Mouse (Mus musculus): ENCODE measurements around the gene Sft2d2. TPM values are rescaled to one million over a fixed set of nuclear protein-coding genes. Genes with fewer than 3 reads are reported as not detected.
A peak's percentile ranks its signal among the peaks of the same experiment; 100 is the strongest.

Sft2d2 gene
- total RNA-seq (2021) = 10 to 100 TPM; 14.1 to 14.9 TPM
- polyA plus RNA-seq (2012; rRNA removed) = 19.7 and 33.9 TPM in 2 replicates
- long read RNA-seq, full-length matches to known transcripts = 12 of 18 reads
- long read RNA-seq, partial matches to known transcripts = 1 of 18 reads
- long read RNA-seq, other reads (novel, unspliced or antisense) = 5 of 18 reads

- DNase-seq = peak; percentile 90 to 94
- H3K4me3 ChIP-seq = peak within 1 kb of the TSS; percentile 91
- peaks cover 3% of the 10 kb centered on the region; the same call in 1 of the 2 replicates for H3K36me3 ChIP-seq (ENCODE audit: control insufficient read depth, insufficient read depth, low read length)
- H3K4me1 ChIP-seq (ENCODE audit: control insufficient read depth, insufficient read depth, low read length) = peaks cover 7% of the 10 kb centered on the region
- TF ChIP-seq EP300 (IDR thresholded peaks at IDR 0.05; ENCODE audit: insufficient read depth, low read depth, low read length) (0 out of 2 replicates have a peak, but pooled peaks have one; percentile 29), POLR2A (IDR thresholded peaks at IDR 0.05; ENCODE audit: insufficient read depth, low read depth, low read length) (0 out of 2 replicates have a peak, but pooled peaks have one; percentile 43), CTCF (IDR thresholded peaks at IDR 0.05) (peak; percentile 47)
- H3K27me3 ChIP-seq (ENCODE audit: control insufficient read depth, insufficient read depth, low read length) = no peaks in the 10 kb centered on the region
- H3K9ac ChIP-seq (ENCODE audit: low read depth, low read length) = peak within 1 kb of the TSS; percentile 87
- peaks cover 2% of the 10 kb centered on the region; the same call in 1 of the 2 replicates for H3K79me2 ChIP-seq (replicated peaks; ENCODE audit: control insufficient read depth, insufficient read depth, low read length)
- H3K27ac ChIP-seq = peak within 1 kb of the TSS; percentile 75
- under 1% methylated on average over 69 of the region's 69 CpGs for WGBS
- intact Hi-C loops (cut with DNase I) = loop anchor here (2.0 kb wide), 1 partner anchor 43 kb away; the partner anchor contains the start of gene Tiprl
Measured at GRCm38 (mm10) chr1:165193880-165194661, at the start of gene Sft2d2. TSS of gene Sft2d2 (minus strand) at chr1:165194438.

DNA sequence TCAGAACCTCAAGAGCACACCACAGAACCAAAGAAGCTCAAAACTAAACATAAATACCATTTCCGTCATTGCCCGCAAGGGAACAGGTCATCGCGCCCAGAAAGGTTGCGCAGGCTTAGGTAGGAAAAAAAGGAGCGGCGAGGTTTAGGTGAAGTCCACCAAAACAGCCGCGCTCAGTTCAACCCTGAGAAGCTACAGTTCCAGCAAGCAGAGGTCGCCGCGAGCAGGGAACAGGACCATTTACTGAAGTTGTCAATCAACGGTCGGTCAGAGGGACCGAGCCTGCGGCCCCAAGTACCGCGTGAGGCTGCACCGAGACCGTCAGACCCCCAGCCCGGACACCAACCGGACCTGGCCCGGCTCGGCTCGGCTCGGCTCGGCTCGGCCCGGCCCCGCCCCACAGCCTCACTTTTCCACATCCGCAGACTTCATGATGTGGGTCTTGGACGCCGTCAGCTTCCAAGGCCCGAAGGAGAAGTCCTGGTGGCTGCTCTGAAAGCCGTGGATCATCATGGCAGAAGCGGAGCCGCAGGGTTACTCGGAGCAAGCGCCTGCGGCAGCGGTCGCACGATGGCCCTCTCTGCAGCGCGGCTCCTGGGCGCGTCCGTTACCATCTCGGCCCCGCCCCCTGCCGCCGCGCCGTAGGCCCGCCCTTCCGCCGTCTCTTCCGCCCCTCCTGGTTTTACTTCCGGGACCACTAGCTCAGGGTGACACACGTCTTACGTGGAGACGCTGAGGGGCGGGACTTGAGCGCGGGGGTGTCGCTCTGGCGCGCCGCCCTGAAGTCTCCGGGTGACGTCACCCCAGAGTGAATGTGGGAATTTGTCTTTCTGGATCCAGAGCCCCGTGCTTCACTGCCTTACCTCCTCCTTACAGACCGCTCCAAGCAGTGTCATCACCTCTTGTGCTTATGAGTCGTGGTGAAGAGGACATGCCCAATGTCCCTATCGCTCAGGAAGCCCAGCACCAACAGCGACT is 42.4 kb upstream of the Sft2d2 start, which contains the start of gene Tiprl:
TSS of gene Tiprl (minus strand) at position 676 of the 978 bp plus-strand sequence.
- peak; percentile 82 for TF ChIP-seq POLR2A (IDR thresholded peaks at IDR 0.05; ENCODE audit: insufficient read depth, low read depth, low read length)
- TF ChIP-seq CTCF (IDR thresholded peaks at IDR 0.05) = no peak
- no peak for TF ChIP-seq EP300 (IDR thresholded peaks at IDR 0.05; ENCODE audit: insufficient read depth, low read depth, low read length)
- no peaks in the 10 kb centered on the region; the same call in 1 of the 2 replicates for H3K79me2 ChIP-seq (replicated peaks; ENCODE audit: control insufficient read depth, insufficient read depth, low read length)
- H3K36me3 ChIP-seq (ENCODE audit: control insufficient read depth, insufficient read depth, low read length) = peaks cover 5% of the 10 kb centered on the region; the same call in 1 of the 2 replicates
- peak within 1 kb of the TSS; percentile 88 for H3K9ac ChIP-seq (ENCODE audit: low read depth, low read length)
- peak; percentile 98 for DNase-seq
- intact Hi-C loops (cut with DNase I) = loop anchor here (2.0 to 10.0 kb wide), 4 partner anchors 42 to 1171 kb away; partner anchors contain the start of genes Dcaf6, Mpc2, Pogk and Sft2d2
- peaks cover 2% of the 10 kb centered on the region; the same call in 1 of the 2 replicates for H3K4me1 ChIP-seq (ENCODE audit: control insufficient read depth, insufficient read depth, low read length)
- peak within 1 kb of the TSS; percentile 93 for H3K27ac ChIP-seq
- under 1% methylated on average over 76 of the region's 76 CpGs for WGBS
- H3K27me3 ChIP-seq (ENCODE audit: control insufficient read depth, insufficient read depth, low read length) = no peaks in the 10 kb centered on the region
- H3K4me3 ChIP-seq = peak within 1 kb of the TSS; percentile 85

DNA sequence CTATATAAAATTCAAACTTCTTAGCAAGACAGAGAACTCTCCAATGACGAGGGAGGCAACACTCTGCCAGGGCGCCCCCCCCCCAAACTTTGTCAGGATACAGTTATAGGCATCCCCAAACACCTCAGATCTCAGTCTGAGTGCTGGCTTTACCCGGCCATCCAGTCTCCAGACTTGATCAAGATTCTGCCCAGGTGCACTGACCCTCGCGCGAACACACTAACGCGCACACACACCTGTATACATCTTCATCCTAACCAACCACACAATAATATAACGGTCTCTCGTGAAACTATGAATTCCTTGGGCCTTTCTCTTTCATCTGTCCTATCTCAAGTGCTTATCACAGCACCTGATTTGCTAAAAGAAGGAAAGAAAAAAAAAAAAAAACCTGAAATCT is 41.6 kb upstream of the Sft2d2 start:
- H3K4me1 ChIP-seq (ENCODE audit: control insufficient read depth, insufficient read depth, low read length) = peaks cover 2% of the 10 kb centered on the region; the same call in 1 of the 2 replicates
- intact Hi-C loops (cut with DNase I) = loop anchor here (2.0 to 10.0 kb wide), 4 partner anchors 41 to 1171 kb away; partner anchors contain the start of genes Dcaf6, Mpc2, Pogk and Sft2d2
- H3K36me3 ChIP-seq (ENCODE audit: control insufficient read depth, insufficient read depth, low read length) = peaks cover 5% of the 10 kb centered on the region; the same call in 1 of the 2 replicates
- DNase-seq = no peak
- peak overlapping the region; percentile 61 for H3K9ac ChIP-seq (ENCODE audit: low read depth, low read length)
- TF ChIP-seq POLR2A (IDR thresholded peaks at IDR 0.05; ENCODE audit: insufficient read depth, low read depth, low read length) (no peak), CTCF (IDR thresholded peaks at IDR 0.05) (no peak), EP300 (IDR thresholded peaks at IDR 0.05; ENCODE audit: insufficient read depth, low read depth, low read length) (no peak)
- H3K4me3 ChIP-seq = peak overlapping the region; percentile 85
- no peaks in the 10 kb centered on the region for H3K27me3 ChIP-seq (ENCODE audit: control insufficient read depth, insufficient read depth, low read length)
- WGBS = 6% methylated on average over 10 of the region's 10 CpGs
- H3K79me2 ChIP-seq (replicated peaks; ENCODE audit: control insufficient read depth, insufficient read depth, low read length) = no peaks in the 10 kb centered on the region; the same call in 1 of the 2 replicates
- peak overlapping the region; percentile 93 for H3K27ac ChIP-seq

- TF ChIP-seq POLR2A (IDR thresholded peaks at IDR 0.05; ENCODE audit: insufficient read depth, low read depth, low read length) (no peak), CTCF (IDR thresholded peaks at IDR 0.05) (no peak), EP300 (IDR thresholded peaks at IDR 0.05; ENCODE audit: insufficient read depth, low read depth, low read length) (no peak)
- intact Hi-C loops (cut with DNase I) = loop anchor here (10.0 kb wide), 1 partner anchor 271 kb away; no protein-coding TSS in a partner anchor
- H3K27me3 ChIP-seq (ENCODE audit: control insufficient read depth, insufficient read depth, low read length) = no peaks in the 10 kb centered on the region
- H3K4me3 ChIP-seq = no peak overlapping the region
- no peak overlapping the region for H3K9ac ChIP-seq (ENCODE audit: low read depth, low read length)
- 54% methylated on average over 2 of the region's 2 CpGs for WGBS
- peaks cover 3% of the 10 kb centered on the region; the same call in 1 of the 2 replicates for H3K79me2 ChIP-seq (replicated peaks; ENCODE audit: control insufficient read depth, insufficient read depth, low read length)
- H3K27ac ChIP-seq = no peak overlapping the region
- no peak for DNase-seq
- peaks cover 2% of the 10 kb centered on the region for H3K4me1 ChIP-seq (ENCODE audit: control insufficient read depth, insufficient read depth, low read length)
- H3K36me3 ChIP-seq (ENCODE audit: control insufficient read depth, insufficient read depth, low read length) = peaks cover 5% of the 10 kb centered on the region; the same call in 1 of the 2 replicates
Measured at GRCm38 (mm10) chr1:165233806-165234205, 39.6 kb upstream of the Sft2d2 start.

DNA sequence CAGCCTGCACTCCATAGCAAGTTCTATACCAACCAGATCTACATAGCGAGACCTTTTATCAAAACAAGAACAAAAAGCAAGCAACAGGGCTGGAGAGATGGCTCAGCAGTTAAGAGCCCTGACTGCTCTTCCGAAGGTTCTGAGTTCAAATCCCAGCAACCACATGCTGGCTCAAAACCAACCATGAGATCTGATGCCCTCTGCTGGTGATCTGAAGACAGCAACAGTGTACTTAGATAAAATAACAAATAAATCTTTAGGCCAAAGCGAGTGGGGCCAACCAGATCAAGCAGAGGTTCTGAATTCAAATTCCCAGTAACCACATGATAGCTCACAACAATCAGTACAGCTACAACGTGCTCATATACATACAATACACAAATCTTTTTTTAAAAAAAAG is 36.5 kb upstream of the Sft2d2 start:
- Histone ChIP-seq H3K9ac (ENCODE audit: low read depth, low read length) (no peak overlapping the region), H3K79me2 (replicated peaks; ENCODE audit: control insufficient read depth, insufficient read depth, low read length) (peaks cover 3% of the 10 kb centered on the region; the same call in 1 of the 2 replicates), H3K4me3 (no peak overlapping the region), H3K4me1 (ENCODE audit: control insufficient read depth, insufficient read depth, low read length) (peaks cover 2% of the 10 kb centered on the region), H3K27me3 (ENCODE audit: control insufficient read depth, insufficient read depth, low read length) (no peaks in the 10 kb centered on the region), H3K27ac (no peak overlapping the region), H3K36me3 (ENCODE audit: control insufficient read depth, insufficient read depth, low read length) (peaks cover 4% of the 10 kb centered on the region)
- peak; percentile 49 for TF ChIP-seq CTCF (IDR thresholded peaks at IDR 0.05)
- no peak for TF ChIP-seq POLR2A (IDR thresholded peaks at IDR 0.05; ENCODE audit: insufficient read depth, low read depth, low read length)
- no peak for TF ChIP-seq EP300 (IDR thresholded peaks at IDR 0.05; ENCODE audit: insufficient read depth, low read depth, low read length)
- DNase-seq = no peak
- intact Hi-C loops (cut with DNase I) = loop anchor here (10.0 kb wide), 1 partner anchor 274 kb away; no protein-coding TSS in a partner anchor
- 93% methylated on average over 4 of the region's 4 CpGs for WGBS

All from heart, adult 2 months (tissue).